Mouse (Mus musculus) megakaryocyte, embryonic 14.5 days (primary cell): Measurements from ENCODE around the gene Acrbp.

ENCODE experiments used
- FLI1 ChIP-seq: IDR thresholded peaks from 2 replicates; pipeline ENCODE4 v1.6.1; 2012; ENCODE audit warnings: low read length, inconsistent platforms, mixed read lengths
- GATA1 ChIP-seq: IDR thresholded peaks from 3 replicates; pipeline ENCODE4 v1.6.1; 2012; ENCODE audit warnings: mixed read lengths, low read length, inconsistent platforms, borderline replicate concordance

DNA sequence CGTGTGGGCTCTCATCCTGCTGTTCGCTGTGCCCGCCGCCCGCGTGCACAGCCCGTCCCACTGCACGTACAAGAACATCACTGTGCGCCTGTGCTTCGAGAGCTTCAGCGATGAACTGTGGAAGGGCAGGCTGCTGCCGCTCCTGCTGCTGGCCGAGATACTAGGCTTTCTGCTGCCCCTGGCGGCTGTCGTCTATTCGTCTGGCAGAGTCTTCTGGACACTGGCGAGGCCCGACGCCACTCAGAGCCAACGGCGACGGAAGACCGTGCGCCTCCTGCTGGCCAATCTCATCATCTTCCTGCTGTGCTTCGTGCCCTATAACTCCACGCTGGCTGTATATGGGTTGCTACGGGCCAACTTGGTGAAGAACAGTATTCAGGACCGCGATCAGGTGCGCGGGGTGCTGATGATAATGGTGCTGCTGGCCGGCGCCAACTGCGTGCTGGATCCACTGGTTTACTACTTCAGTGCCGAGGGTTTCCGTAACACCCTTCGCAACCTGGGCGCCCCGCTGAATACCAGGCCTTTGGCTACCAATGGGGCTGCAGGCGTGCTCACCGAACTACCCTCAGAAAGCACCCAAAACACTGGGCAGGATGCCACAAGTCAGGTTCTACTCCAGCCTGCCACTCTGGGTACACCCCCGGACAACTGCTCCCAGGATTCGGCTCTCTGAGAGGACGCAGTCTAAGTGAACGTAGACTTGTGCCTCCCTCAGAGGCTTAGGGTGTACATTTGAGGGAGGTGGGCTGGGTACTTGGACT lies 32.5 kb downstream of the Acrbp start:
- TF ChIP-seq GATA1 (no peak), FLI1 (no peak)
